Mouse (Mus musculus) hematopoietic stem cell, adult 5-6 weeks (primary cell): ENCODE results near the gene Rtn4. TPM values are rescaled to one million over a fixed set of nuclear protein-coding genes. Genes with fewer than 3 reads are reported as not detected.
"Not testable (repeated sequence)": the region's sequence is repeated elsewhere in the genome, so short reads cannot be mapped to it uniquely, and the experiment has no call there.

Experiments
- ATAC-seq, 2 experiments: fragments of 125-278 bp in 1 of 2; replicated peaks in 1 of 2; 2 replicates each; pipeline ENCODE4 v1.8.0; 2016 to 2017; ENCODE audit warnings: inconsistent platforms in 2 of 2, mild to moderate bottlenecking in 2 of 2, moderate number of reproducible peaks in 2 of 2, low read depth in 1 of 2, moderate TSS enrichment in 1 of 2; ENCODE audit not compliant: low FRiP score in 2 of 2, poor library complexity in 2 of 2, severe bottlenecking in 2 of 2, insufficient read depth in 1 of 2, low TSS enrichment in 1 of 2
- total RNA-seq: library from RNA; stranded (forward); fragments of 172-1452, 232-1000 nt; gene quantifications from 2 replicates; pipeline ENCODE4 v1.2.3, GENCODE M21; 2017

The Rtn4 gene
- 126 and 139 TPM in 2 replicates for total RNA-seq

GRCm38 (mm10) chr11:29692683-29693272 is at the start of gene Rtn4:
Rtn4 (plus strand) TSS chr11:29692947.
- ATAC-seq = peak; percentile 94 to 97

DNA sequence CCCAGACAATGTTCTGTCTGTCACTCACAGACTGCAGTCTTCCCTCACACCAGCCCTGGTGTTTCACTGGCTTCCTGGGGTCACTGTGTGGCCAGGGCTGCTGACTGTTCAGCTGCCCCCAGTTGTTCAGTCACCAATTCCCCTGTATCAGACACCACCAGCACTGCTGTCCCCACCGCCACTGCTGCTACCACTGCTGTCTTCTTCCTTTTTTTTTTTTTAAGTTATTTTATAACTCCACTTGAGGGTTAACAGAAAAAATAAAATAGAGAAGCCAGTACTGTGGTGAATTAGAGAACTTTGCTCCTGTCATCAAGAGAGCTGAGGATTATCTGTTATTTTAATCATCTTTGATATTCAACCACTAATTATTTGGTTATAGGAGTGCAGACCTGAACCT is 48.3 kb upstream of the Rtn4 start:
- peak; percentile 34 to 57 for ATAC-seq

DNA sequence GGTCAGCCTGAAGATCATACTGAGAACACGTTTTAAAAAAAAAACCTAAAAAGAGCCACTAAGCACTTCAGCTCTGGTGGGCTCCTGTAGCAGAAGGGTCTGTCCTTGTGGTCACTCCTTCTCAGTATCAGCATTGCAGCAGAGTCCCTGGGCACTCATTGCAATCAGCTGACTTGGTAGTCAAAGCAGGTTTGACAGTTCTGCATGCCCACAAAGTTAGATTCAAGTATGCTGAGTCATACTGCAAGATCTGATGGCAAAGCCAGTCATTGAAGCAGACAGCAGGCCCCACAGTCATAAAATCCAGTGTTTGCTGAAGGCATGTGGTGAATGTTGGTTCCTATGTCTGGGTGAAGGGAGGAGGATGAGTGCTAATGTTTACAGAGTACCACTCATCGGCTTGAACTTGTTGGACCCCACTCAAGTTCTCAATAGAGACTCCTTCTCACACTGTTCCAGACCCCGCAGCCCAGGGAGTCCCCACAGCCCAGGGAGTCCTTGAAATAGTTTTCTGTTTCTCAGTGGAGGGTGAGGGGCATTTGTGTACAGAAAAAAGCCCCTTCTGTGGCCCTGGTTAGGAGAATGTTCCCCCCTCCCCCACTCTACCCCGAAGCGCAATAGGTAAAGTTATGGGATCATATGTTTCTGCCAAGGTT is 47.2 kb upstream of the Rtn4 start:
- ATAC-seq = peak; percentile 60 to 78

DNA sequence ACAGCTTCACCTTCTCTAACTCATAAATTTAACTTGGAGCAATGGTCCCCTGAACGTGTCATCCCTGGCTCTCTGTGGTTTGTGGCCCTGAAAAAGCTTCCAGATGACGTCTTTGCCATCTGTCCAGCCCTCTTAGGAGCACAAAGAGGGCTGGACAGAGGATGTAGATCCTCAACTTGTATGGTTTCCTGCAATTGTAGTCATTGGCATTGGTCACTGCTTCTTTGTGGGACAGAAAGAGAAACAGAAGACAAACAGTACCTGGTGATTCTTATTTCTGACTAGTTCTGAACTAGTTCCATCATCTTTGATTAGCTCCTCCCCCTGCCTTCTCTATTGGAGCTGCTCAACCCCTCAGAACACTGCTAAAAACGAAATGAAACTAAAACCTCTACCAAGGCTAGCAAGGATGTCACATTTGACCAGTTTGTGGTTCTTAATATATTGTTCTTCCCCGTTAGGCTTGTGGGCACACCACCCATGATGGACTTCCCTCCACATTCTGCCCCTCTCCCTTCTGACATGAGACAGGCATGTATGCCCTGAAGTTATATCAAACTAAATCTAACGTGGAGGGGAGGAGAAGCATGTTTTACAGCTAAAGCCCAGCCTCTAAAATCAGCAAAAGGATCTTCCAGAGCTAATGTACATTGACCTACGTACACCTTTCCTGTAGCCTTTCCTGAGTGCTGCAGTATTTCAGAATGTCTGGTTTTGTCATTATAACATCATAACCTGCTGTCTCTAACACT is 45.0 kb upstream of the Rtn4 start:
- ATAC-seq = peak; percentile 78 to 89

DNA sequence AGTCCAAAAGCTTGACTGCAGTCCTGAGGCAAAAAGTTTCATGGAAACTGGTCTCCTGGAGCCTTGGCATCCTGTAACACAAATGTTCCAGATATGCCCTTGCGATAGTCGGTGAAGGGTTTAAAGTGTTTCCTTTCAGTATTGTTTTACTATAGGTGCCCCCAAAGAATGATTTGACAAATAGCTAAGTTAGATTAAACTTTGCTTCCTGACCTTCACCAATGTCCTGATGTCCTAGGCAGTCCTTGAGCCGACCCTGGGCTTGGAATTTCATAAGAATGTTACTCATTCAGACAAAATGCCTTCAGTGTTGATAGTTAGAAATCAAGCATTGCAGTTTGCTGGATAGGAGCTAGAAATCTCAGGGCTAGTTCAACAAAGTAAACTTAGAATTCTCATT is 37.4 kb upstream of the Rtn4 start:
- ATAC-seq = not testable (repeated sequence)

DNA sequence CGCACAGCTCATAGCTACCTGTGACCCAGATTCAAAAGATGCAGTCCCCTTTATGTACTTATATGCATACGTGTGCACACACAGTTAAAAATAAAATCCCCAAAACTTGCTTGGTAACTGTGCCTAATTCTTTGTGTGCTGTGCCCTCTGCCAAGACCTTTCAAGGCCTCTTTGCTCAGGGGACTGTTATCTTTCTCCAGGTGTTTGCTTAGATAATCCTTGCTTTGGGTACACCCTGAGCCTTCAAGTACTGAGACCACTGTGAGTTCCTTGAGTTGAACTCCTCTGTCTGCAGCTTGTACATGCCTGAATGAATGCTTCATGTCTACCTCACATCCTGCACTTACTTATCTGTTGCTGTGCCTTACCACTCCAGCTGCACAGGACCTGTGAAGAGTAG is 32.0 kb upstream of the Rtn4 start:
- no peak for ATAC-seq

DNA sequence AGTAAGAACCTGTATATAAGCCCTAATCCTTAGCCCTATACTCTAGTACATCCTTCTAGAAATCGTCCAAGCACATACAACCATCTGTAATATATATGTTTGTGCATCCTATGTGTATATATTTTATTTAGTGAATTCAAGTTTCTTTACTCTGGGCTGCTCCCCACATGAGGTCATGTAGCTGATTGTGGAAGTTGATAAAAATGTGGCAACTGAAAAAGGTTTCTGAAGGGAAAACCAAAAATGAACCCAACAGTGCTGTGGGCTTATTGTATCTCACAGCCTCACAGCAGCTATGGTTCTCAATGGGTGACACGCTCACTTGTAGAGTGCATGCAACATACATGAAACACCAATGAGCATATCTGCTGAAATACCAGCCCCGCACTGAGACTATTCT is 25.1 kb upstream of the Rtn4 start:
- ATAC-seq = no peak

GRCm38 (mm10) chr11:29669706-29670105 is 23.0 kb upstream of the Rtn4 start:
- ATAC-seq = no peak

- no peak for ATAC-seq
Observed at GRCm38 (mm10) chr11:29673359-29673758, 19.4 kb upstream of the Rtn4 start.

GRCm38 (mm10) chr11:29676718-29677117 is 16.0 kb upstream of the Rtn4 start:
- no peak for ATAC-seq

DNA sequence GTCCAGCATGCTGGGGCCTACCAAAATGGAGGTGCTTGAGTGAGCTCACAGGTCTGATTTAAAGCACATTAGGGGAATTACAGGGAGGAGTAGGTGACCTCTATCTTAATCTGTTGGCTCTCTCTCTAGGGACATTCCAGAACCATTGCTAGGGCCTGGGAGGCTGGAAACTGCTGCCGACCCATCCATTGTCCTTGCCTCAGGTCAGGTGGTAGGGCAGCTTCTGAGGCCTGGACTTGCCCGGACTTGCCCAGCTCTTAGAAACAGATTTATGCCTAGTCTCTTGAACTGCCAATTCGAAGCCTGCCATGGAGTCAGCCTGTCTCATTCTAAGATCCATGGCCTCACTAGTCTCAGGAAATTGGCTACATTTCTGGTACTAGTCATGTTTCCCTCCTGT is 12.8 kb upstream of the Rtn4 start:
- no peak for ATAC-seq

DNA sequence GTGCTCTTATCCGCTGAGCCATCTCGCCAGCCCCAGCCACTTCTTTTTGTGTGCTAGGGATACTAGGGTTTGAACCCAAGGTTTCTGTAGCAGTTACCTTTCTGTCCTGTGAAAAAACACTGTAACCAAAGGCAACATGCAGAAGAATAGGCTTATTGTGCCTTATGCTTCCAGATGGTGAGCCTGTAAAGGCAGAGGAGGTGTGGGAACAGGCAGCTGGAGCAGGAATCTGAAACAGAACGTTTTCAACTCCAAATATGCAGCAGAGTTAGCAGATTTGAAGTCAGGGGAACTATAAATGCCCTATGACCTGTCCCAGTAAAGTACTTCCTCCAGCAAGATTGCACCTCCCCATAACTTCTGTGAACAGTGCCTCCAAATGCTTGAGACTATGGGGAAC is 12.0 kb upstream of the Rtn4 start:
- ATAC-seq = no peak

GRCm38 (mm10) chr11:29684272-29684671 is 8.5 kb upstream of the Rtn4 start:
- ATAC-seq = no peak

GRCm38 (mm10) chr11:29686176-29686575 is 6.6 kb upstream of the Rtn4 start:
- ATAC-seq = peak; percentile 56 to 64; a peak in 2 of 4 replicates

DNA sequence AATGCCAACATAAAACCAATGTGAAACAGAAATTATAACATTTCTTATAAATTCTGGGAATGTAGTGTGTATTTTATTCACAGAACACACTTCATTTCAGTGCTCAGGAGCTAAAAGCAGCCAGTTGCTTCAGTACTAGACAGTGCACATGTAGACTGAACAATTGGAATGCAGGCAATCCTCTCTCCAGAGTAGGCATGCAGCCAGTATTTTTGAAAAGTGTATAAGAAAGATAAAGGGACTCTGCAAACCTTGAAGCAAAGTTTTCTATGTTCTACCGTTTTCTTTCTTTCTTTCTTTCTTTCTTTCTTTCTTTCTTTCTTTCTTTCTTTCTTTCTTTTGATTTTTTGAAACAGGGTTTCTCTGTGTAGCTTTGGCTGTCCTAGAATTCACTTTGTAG is 1.2 kb upstream of the Rtn4 start:
- no peak for ATAC-seq

- ATAC-seq = no peak
Observed at GRCm38 (mm10) chr11:29692111-29692682, 550 bp upstream of the Rtn4 start.

DNA sequence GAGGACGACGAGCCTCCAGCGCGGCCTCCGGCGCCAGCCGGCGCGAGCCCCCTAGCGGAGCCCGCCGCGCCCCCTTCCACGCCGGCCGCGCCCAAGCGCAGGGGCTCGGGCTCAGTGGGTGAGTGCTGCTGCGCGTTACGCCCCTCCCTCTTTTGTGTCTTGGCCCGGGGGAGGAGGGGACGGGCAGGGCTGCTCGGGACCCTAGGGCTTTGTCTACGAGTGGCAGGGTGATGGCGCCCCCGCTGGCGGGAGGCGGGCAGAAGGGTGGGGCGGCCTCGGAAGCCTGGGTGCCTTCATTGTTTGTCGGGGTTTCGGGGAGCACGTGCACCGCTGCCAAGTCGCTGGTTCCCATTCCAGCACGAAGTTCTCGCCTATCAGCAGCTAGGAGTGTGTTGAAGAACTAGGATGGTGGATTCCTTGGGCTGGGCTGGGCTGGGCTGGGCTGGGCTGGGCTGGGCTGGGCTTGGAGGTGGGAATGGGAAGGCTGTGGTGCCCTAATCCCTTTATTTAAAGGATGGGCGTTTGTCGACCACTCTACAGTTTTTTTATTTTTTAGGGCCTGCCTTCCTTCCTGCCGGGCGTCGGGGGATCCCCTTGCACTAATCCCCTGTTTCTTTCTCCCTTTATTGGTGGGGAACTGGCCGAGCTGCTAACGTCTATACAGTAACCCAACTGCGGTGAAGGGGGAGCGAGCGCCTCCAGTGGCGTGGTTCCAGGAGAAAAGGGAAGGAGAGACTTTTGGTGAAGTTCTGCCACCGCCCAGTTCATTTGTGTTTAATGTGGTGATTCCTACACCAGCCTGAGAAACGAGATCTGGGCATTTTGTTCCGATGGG is 1.0 kb downstream of the Rtn4 start:
- peak; percentile 63 to 68 for ATAC-seq
